Mouse (Mus musculus): Measurements from ENCODE around the gene Ifi214. TPM values are rescaled to one million over a fixed set of nuclear protein-coding genes. Genes with fewer than 3 reads are reported as not detected.
"Not testable (repeated sequence)": the region's sequence is repeated elsewhere in the genome, so short reads cannot be mapped to it uniquely, and the experiment has no call there.

Ifi214 gene
- polyA plus RNA-seq (2012; ENCODE audit: insufficient read depth, low replicate concordance), result 0.34 TPM in 1 of 2 replicates, not detected in the other

GRCm38 (mm10) chr1:173535791-173536190 lies at the start of gene Ifi214:
Gene Ifi214, minus strand, starts transcription at chr1:173535957.
- H3K4me1 ChIP-seq; H3K9me3 ChIP-seq; H3K36me3 ChIP-seq (replicated peaks; ENCODE audit: low read length); H3K27me3 ChIP-seq (replicated peaks); H3K4me3 ChIP-seq (replicated peaks): not testable (repeated sequence)

- Histone ChIP-seq H3K27me3 (replicated peaks) (no peaks in the 10 kb centered on the region), H3K9me3 (peaks cover 36% of the 10 kb centered on the region), H3K4me3 (replicated peaks) (no peak overlapping the region), H3K4me1 (no peaks in the 10 kb centered on the region), H3K36me3 (replicated peaks; ENCODE audit: low read length) (no peaks in the 10 kb centered on the region)
- TF ChIP-seq GATA1 (IDR thresholded peaks at IDR 0.05; ENCODE audit: borderline replicate concordance, low read length) (no peak), FLI1 (IDR thresholded peaks at IDR 0.05; ENCODE audit: low read length) (no peak)
Observed at GRCm38 (mm10) chr1:173579921-173580585, 44.3 kb upstream of the Ifi214 start.

GRCm38 (mm10) chr1:173579079-173579478 lies 43.3 kb upstream of the Ifi214 start:
- Histone ChIP-seq H3K9me3 (peaks cover 36% of the 10 kb centered on the region), H3K4me1 (no peaks in the 10 kb centered on the region), H3K4me3 (replicated peaks) (no peak overlapping the region), H3K27me3 (replicated peaks) (no peaks in the 10 kb centered on the region), H3K36me3 (replicated peaks; ENCODE audit: low read length) (no peaks in the 10 kb centered on the region)
- no peak for TF ChIP-seq GATA1 (IDR thresholded peaks at IDR 0.05; ENCODE audit: borderline replicate concordance, low read length)
- TF ChIP-seq FLI1 (IDR thresholded peaks at IDR 0.05; ENCODE audit: low read length), result no peak

- not testable (repeated sequence) for H3K36me3 ChIP-seq (replicated peaks; ENCODE audit: low read length); H3K4me3 ChIP-seq (replicated peaks); H3K4me1 ChIP-seq; H3K27me3 ChIP-seq (replicated peaks); H3K9me3 ChIP-seq
Observed at GRCm38 (mm10) chr1:173550491-173551050, 14.8 kb upstream of the Ifi214 start.

- H3K9me3 ChIP-seq; H3K27me3 ChIP-seq (replicated peaks): not testable (repeated sequence)
Observed at GRCm38 (mm10) chr1:173548798-173549197, 13.0 kb upstream of the Ifi214 start.

GRCm38 (mm10) chr1:173521452-173521851 lies 14.3 kb downstream of the Ifi214 start:
- Histone ChIP-seq H3K4me3 (replicated peaks) (no peak overlapping the region), H3K9me3 (no peaks in the 10 kb centered on the region), H3K27me3 (replicated peaks) (no peaks in the 10 kb centered on the region), H3K4me1 (no peaks in the 10 kb centered on the region), H3K36me3 (replicated peaks; ENCODE audit: low read length) (no peaks in the 10 kb centered on the region)
- no peak for TF ChIP-seq GATA1 (IDR thresholded peaks at IDR 0.05; ENCODE audit: borderline replicate concordance, low read length)
- TF ChIP-seq FLI1 (IDR thresholded peaks at IDR 0.05; ENCODE audit: low read length), result no peak

More at GRCm38 (mm10) chr1:173548798-173549197, 13.0 kb upstream of the Ifi214 start:
- H3K36me3 ChIP-seq (replicated peaks; ENCODE audit: low read length); H3K4me1 ChIP-seq; H3K4me3 ChIP-seq (replicated peaks): not testable (repeated sequence)

- not testable (repeated sequence) for H3K4me1 ChIP-seq; H3K4me3 ChIP-seq (replicated peaks); H3K36me3 ChIP-seq (replicated peaks; ENCODE audit: low read length); H3K9me3 ChIP-seq; H3K27me3 ChIP-seq (replicated peaks)
Observed at GRCm38 (mm10) chr1:173510595-173510994, 25.2 kb downstream of the Ifi214 start.

- H3K4me3 ChIP-seq (replicated peaks); H3K36me3 ChIP-seq (replicated peaks; ENCODE audit: low read length); H3K9me3 ChIP-seq; H3K4me1 ChIP-seq; H3K27me3 ChIP-seq (replicated peaks): not testable (repeated sequence)
Observed at GRCm38 (mm10) chr1:173491483-173491882, 44.3 kb downstream of the Ifi214 start.

GRCm38 (mm10) chr1:173490812-173491480 lies 44.8 kb downstream of the Ifi214 start, which contains the start of gene Ifi206:
Gene Ifi206, minus strand, starts transcription at chr1:173491041.
- not testable (repeated sequence) for H3K27me3 ChIP-seq (replicated peaks); H3K36me3 ChIP-seq (replicated peaks; ENCODE audit: low read length); H3K4me3 ChIP-seq (replicated peaks); H3K9me3 ChIP-seq; H3K4me1 ChIP-seq

GRCm38 (mm10) chr1:173481182-173481574 lies 54.6 kb downstream of the Ifi214 start:
- H3K36me3 ChIP-seq (replicated peaks; ENCODE audit: low read length); H3K9me3 ChIP-seq: not testable (repeated sequence)

GRCm38 (mm10) chr1:173480399-173481181 lies 55.2 kb downstream of the Ifi214 start:
- not testable (repeated sequence) for H3K9me3 ChIP-seq; H3K4me3 ChIP-seq (replicated peaks); H3K4me1 ChIP-seq; H3K36me3 ChIP-seq (replicated peaks; ENCODE audit: low read length); H3K27me3 ChIP-seq (replicated peaks)

More at GRCm38 (mm10) chr1:173481182-173481574, 54.6 kb downstream of the Ifi214 start:
- not testable (repeated sequence) for H3K27me3 ChIP-seq (replicated peaks); H3K4me1 ChIP-seq; H3K4me3 ChIP-seq (replicated peaks)

Other genes starting within 250 kb of the Ifi214 start
- 1.4 and 1.6 TPM in 2 replicates for gene Ackr1, start 202.2 kb downstream of the Ifi214 start, polyA plus RNA-seq (2012; ENCODE audit: insufficient read depth, low replicate concordance)
- 0.08 TPM in 1 of 2 replicates, not detected in the other for gene Aim2, start 185.1 kb downstream of the Ifi214 start, polyA plus RNA-seq (2012; ENCODE audit: insufficient read depth, low replicate concordance)
- gene Cadm3, start 168.3 kb downstream of the Ifi214 start, polyA plus RNA-seq (2012; ENCODE audit: insufficient read depth, low replicate concordance), result not detected in 2 replicates
- gene Ifi206, start 44.9 kb downstream of the Ifi214 start, polyA plus RNA-seq (2012; ENCODE audit: insufficient read depth, low replicate concordance), result not detected in 2 replicates
- gene Ifi213, start 63.3 kb upstream of the Ifi214 start, polyA plus RNA-seq (2012; ENCODE audit: insufficient read depth, low replicate concordance), result not detected in 2 replicates
- 0.30 TPM in 1 of 2 replicates, not detected in the other for gene Ifi209, start 95.0 kb upstream of the Ifi214 start, polyA plus RNA-seq (2012; ENCODE audit: insufficient read depth, low replicate concordance)
- gene Ifi208, start 137.7 kb upstream of the Ifi214 start, polyA plus RNA-seq (2012; ENCODE audit: insufficient read depth, low replicate concordance), result not detected in 2 replicates
- 2.0 TPM in 1 of 2 replicates, not detected in the other for gene Ifi207, start 205.8 kb upstream of the Ifi214 start, polyA plus RNA-seq (2012; ENCODE audit: insufficient read depth, low replicate concordance)
- 0.43 TPM in 1 of 2 replicates, not detected in the other for gene Ifi204, start 231.0 kb upstream of the Ifi214 start, polyA plus RNA-seq (2012; ENCODE audit: insufficient read depth, low replicate concordance)